Mouse (Mus musculus) cerebellum, adult 8-10 months (tissue): ENCODE results near the gene Asb17.
"Not testable (repeated sequence)": the region's sequence is repeated elsewhere in the genome, so short reads cannot be mapped to it uniquely, and the experiment has no call there.

ENCODE experiments used
- DNase-seq: peaks from one replicate; pipeline ENCODE4 v3.0.0; 2022

Asb17 gene

GRCm38 (mm10) chr3:153844030-153844429, at the start of gene Asb17:
Gene Asb17 (plus strand): TSS chr3:153844209.
- DNase-seq: no peak

- no peak for DNase-seq
These were observed 46.4 kb upstream of the Asb17 start for GRCm38 (mm10) chr3:153797574-153797973.

- no peak for DNase-seq
These were observed 44.4 kb upstream of the Asb17 start for GRCm38 (mm10) chr3:153799603-153800002.

DNA sequence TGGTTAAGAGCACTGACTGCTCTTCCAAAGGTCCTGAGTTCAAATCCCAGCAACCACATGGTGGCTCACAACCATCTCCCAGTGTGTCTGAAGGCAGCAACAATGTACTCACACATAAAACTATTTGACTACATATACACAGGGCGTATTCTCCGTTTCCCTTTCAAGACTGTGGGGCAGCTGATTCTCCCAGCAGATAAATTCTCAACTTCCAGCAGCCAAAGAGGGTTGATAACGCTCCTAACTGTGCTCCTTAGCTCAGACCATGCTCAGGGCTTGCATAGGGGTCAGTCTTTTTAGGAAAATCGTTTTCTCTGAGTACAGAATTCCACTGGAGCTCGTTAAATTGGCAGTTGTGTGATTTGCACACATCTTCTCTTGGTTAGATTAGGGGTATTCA, 43.3 kb upstream of the Asb17 start:
- DNase-seq: no peak

GRCm38 (mm10) chr3:153801541-153801940, 42.5 kb upstream of the Asb17 start:
- no peak for DNase-seq

- DNase-seq: no peak
These were observed 41.4 kb upstream of the Asb17 start for GRCm38 (mm10) chr3:153802640-153803039.

DNA sequence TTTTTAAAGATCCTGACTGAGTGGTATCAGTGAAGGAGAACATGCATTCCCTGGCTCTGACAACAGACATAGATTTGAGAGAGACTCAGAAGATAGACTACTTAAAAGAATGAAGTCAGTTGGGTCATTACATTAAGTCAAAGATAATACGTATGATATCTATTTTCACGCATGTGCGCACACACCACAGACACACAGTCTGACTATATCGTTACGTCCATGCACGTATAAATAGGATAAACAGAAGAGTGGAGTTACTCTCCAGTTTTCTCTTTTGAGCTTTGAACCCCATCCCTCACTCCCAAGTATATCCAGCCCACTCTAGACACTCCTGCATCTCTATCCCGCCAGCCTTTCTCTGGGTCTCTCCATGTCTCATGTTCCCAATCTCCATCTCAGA, 40.0 kb upstream of the Asb17 start:
- DNase-seq: no peak

- DNase-seq: peak; percentile 83
These were observed 37.8 kb upstream of the Asb17 start for GRCm38 (mm10) chr3:153806077-153806772.

- no peak for DNase-seq
These were observed 37.1 kb upstream of the Asb17 start for GRCm38 (mm10) chr3:153806773-153807443.

DNA sequence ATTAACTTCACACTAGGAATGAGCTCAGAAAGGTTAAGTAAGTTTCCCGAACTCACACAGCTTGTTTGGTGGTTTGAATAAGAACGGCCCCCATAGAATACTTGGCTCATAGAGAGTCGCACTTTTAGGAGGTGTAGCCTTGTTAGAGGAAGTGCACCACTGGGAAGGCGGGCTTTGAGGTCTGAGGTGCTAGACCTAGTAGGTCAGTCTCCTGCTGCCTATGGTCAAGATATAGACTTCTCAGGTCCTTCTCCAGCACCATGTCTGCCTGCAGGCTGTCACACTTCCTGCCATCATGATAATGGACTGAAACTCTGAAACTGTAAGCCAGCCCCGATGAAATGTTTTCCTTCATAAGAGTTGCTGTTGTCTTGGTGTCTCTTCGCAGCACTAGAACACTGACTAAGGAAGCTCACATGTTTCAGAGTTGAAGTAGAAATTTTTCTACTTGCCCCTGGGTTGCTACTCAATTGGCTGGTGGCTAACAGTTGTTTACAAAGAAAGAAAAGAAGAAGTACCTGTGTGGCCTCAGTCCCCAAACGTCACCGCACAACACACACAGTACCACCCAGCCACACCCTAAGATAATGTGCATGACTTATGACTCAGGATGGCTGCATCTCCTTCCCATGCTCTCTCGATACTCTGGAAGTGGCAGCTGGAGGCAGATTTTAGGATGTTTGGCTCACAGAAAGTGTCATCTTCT, 36.4 kb upstream of the Asb17 start:
- DNase-seq: no peak

DNA sequence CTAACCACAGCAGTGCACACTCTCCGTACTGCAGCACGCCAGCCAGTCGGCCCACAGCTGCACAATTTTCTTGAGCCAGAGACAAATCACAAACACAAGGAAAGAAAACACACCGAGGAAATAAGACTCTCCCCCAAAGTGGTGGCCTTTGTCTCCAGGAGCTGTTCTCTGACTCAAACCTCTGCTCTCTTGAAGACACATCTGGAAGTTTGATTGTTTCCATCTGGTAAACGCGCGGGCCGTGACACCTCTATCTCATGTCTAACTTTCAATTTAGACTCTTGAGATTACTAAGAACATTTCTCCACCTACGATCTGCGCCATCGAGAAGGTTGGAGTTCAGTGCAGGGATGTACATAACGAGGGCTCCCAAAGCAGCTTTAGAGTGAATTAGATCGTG, 35.6 kb upstream of the Asb17 start:
- DNase-seq: no peak

DNA sequence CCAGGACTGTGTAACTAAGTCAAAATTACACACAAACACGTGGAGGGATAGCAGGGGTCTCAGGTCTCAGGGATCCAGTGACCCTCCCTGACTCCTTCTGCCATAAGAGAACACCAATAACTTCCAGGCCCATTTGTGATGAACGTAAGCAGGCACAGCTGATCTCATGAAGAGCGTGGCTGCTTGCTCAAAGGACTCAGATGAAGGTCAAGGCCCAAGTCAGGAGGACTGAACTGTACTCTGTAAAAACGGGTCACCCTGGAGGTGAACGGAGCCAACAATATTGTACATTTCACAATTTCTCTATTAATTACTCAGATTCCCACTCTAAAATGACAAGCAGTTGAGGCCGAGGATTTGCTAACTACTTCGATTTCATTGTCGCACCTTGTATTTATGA, 30.0 kb upstream of the Asb17 start:
- DNase-seq: no peak

DNA sequence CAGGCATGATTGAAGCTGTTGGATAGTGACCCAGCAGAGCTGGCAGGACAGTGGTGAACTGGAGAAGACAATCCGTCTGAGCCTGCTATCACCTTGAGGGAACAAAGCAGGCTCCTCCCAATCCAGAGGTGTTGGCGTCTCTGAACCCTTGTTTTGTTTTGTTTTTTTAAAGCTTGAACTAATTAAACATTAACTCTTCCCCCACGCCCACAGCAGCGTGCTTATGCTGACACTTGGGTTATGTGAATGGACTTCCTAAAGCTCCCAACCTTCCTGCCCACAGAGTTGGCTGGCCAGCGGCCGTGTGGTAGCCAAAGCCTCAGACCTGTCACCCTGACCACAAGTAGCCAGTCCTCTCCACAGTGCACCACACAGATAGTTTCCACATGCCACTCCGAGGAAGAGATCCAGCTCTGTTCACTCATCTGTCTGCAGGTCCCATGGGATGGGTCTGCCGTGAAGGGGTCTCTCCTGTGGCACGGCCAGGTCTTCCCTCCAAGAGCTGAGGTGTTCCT, 26.6 kb upstream of the Asb17 start:
- no peak for DNase-seq

DNA sequence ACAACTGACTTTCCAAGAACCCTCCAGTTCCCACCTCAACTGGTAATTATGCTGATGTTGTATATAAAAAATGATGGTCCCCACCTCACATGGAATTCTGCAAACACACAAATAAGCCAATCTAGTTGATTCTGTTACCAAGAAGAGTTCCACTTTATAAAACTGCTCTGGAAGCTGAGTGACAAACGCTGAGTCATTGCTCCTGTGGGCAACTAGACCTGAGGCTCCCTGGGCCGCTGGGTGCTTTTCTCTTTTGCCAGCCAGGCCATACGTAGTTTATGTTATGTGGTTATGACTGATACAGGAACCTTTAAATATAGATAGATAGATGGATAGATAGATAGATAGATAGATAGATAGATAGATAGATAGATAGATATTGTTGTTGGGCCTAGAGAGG, 25.3 kb upstream of the Asb17 start:
- no peak for DNase-seq

GRCm38 (mm10) chr3:153819438-153819837, 24.6 kb upstream of the Asb17 start:
- DNase-seq: no peak

- DNase-seq: no peak
These were observed 20.1 kb upstream of the Asb17 start for GRCm38 (mm10) chr3:153823671-153824515.

- no peak for DNase-seq
These were observed 18.8 kb upstream of the Asb17 start for GRCm38 (mm10) chr3:153825197-153825596.

DNA sequence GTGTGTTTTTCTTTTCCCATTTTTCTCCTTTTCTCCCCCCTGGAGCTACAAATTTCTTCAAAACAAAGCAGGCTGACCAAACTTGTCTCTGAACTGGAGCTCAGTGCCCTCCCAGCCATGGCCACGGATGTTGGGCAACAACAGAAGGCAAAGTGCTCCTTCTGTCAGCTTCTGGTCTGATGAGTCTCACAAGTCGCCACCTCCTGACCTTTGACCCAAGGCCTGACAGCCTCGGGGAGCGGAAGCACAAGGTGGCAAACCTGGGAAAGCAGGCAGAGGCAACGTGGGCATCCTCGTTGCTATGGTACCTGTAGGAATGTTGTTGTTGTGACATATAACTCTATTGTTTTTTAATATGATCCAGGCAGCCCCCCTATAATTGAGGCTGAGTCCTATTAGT, 17.4 kb upstream of the Asb17 start:
- DNase-seq: no peak

GRCm38 (mm10) chr3:153829788-153830187, 14.2 kb upstream of the Asb17 start:
- not testable (repeated sequence) for DNase-seq

DNA sequence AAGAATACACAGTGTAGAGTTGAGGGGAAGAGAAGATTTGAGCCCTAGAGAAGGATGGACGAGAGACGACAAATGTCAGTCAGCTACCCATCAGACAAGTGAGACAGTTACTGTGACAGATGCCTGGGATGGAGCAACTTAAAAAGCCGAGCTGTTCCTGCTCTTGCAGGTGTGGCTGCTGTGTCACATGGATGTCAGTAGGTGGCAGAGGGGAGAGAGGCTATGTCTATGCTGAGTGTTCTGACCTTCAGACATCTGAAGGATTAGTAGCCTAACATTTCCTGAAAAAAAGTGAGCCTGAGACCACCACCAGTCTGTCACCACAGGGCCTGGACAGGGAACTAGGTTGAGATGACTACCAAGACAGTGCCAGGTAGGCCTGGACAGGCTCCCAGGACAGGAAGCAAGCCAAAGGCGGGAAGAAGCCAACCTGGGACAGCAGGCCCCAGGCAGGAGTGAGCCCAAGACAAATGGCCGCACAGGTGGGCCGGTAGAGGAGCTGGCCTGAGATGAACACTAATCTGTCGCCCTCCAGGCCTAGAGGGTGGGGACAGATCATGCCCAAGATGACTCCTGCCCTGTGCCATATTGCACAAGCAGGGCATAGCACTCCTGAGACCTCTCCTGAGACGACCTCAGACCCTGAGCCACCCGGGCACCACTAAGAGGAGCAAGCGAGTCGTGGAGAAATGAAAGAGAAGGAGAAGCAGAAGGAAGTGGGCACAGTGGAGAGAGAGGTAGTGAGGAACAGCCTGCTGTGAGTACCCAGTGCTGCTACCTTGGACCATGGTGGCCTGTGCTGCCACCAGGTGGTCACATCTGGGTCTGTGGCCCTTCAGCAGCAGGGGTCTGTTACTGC, 12.8 kb upstream of the Asb17 start:
- peak; percentile 78 for DNase-seq

- no peak for DNase-seq
These were observed 11.9 kb upstream of the Asb17 start for GRCm38 (mm10) chr3:153831873-153832653.
